Mouse (Mus musculus) MEL (cell line): ENCODE measurements around the gene Cobll1.

Source experiments
- CTCF ChIP-seq, 3 experiments: IDR thresholded peaks in 2 of 3; conservative IDR thresholded peaks in 1 of 3; 2 replicates each; pipeline ENCODE4 v1.5.1; 2011 to 2012; ENCODE audit warnings: low read length in 3 of 3, low read depth in 2 of 3, mild to moderate bottlenecking in 2 of 3, improper control_type of control experiment in 1 of 3, inconsistent platforms in 1 of 3, mixed read lengths in 1 of 3, moderate library complexity in 1 of 3; ENCODE audit not compliant: control insufficient read depth in 1 of 3, insufficient read depth in 1 of 3, poor library complexity in 1 of 3, severe bottlenecking in 1 of 3
- GATA1 ChIP-seq: IDR thresholded peaks from 2 replicates; pipeline ENCODE4 v1.6.1; 2011; ENCODE audit warnings: low read depth, low read length, improper control_type of control experiment
- NELFE ChIP-seq: IDR thresholded peaks from 2 replicates; pipeline ENCODE4 v1.6.1; 2011; ENCODE audit warnings: low read depth, low read length, improper control_type of control experiment
- POLR2A ChIP-seq, 2 experiments: IDR thresholded peaks; 2 replicates each; pipeline ENCODE4 v1.6.1; 2011 to 2012; ENCODE audit warnings: low read length in 2 of 2, mild to moderate bottlenecking in 2 of 2, control low read depth in 1 of 2, improper control_type of control experiment in 1 of 2, low read depth in 1 of 2, moderate library complexity in 1 of 2; ENCODE audit not compliant: control insufficient read depth in 1 of 2, insufficient read depth in 1 of 2, poor library complexity in 1 of 2
- POLR2AphosphoS5 ChIP-seq: IDR thresholded peaks from 2 replicates; pipeline ENCODE4 v1.6.1; 2012; ENCODE audit warnings: low read depth, borderline replicate concordance, mild to moderate bottlenecking, inconsistent platforms, low read length, moderate library complexity, mixed read lengths
- SMC3 ChIP-seq: IDR thresholded peaks from 2 replicates; pipeline ENCODE4 v1.6.1; 2011; ENCODE audit warnings: low read depth, low read length, improper control_type of control experiment
- USF1 ChIP-seq: IDR thresholded peaks from 2 replicates; pipeline ENCODE4 v1.6.1; 2014; ENCODE audit warnings: low read depth, mild to moderate bottlenecking, inconsistent platforms, low read length, improper control_type of control experiment, moderate library complexity
- ZC3H11A ChIP-seq: IDR thresholded peaks from 2 replicates; pipeline ENCODE4 v1.6.1; 2012; ENCODE audit warnings: low read depth, mild to moderate bottlenecking, inconsistent platforms, low read length, improper control_type of control experiment
- ZMIZ1 ChIP-seq: IDR thresholded peaks from 2 replicates; pipeline ENCODE4 v1.6.1; 2012; ENCODE audit warnings: low read depth, mild to moderate bottlenecking, inconsistent platforms, low read length, improper control_type of control experiment, moderate library complexity
- ZNF384 ChIP-seq: IDR thresholded peaks from 2 replicates; pipeline ENCODE4 v1.6.1; 2012; ENCODE audit warnings: low read depth, mild to moderate bottlenecking, inconsistent platforms, low read length, improper control_type of control experiment

- TF ChIP-seq GATA1: no peak
- TF ChIP-seq ZNF384: no peak
- TF ChIP-seq USF1: no peak
- TF ChIP-seq ZC3H11A: no peak
- no peak for TF ChIP-seq POLR2AphosphoS5
- no peak for TF ChIP-seq ZMIZ1
- TF ChIP-seq SMC3: no peak
- TF ChIP-seq CTCF (IDR thresholded peaks at IDR 0.05 in 2 of 3, conservative IDR thresholded peaks at IDR 0.05 in 1 of 3; ENCODE audit: control insufficient read depth in 1 of 3, insufficient read depth in 1 of 3, low read depth in 2 of 3, low read length in 3 of 3, poor library complexity in 1 of 3, severe bottlenecking in 1 of 3): no peak
- no peak for TF ChIP-seq POLR2A (IDR thresholded peaks at IDR 0.05; ENCODE audit: control insufficient read depth in 1 of 2, insufficient read depth in 1 of 2, low read depth in 1 of 2, low read length in 2 of 2, poor library complexity in 1 of 2)
- TF ChIP-seq NELFE: no peak
Observed at GRCm38 (mm10) chr2:65120112-65120511, 119.1 kb downstream of the Cobll1 start.
